29 mouse cellular contexts compared by ENCODE assay signal in the genomic region with DNA sequence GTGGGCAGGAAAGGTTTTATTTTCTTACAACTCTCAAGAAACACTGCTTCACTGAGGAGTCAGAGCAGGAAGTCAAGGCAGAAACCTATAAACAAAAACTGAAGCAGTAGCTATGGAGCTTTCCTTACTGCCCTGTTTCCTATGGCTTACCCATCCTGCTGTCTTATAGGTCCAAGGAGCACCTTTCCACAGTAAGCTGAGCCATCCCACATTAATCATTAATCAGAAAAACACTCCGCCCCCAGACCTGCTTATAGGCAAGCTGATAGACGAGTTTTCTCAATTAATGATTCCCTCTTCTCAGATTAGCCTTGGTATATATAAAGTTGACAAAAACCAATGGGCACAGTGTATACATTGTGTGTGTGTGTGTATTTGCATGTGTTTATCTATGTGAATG.
DNase-seq lines count a peak whose midpoint lies in the region; ATAC-seq and TF ChIP-seq lines count a peak whose summit lies in the region.
"Had no signal": no experiment of that assay in that cellular context is flagged by ENCODE, and none has a peak within 500 bp of the region (broad histone marks: within the 10 kb centered on the region; RNA-seq: fewer than 3 reads in every experiment).

No protein-coding gene starts in this region.

- WGBS in intestine, embryonic 14.5 days = 69% methylated on average over 2 of the region's 2 CpGs
- 41% methylated on average over 2 of the region's 2 CpGs for WGBS in intestine, postnatal 0 days
- WGBS in kidney, embryonic 16.5 days = 62% methylated on average over 2 of the region's 2 CpGs
- WGBS in kidney, embryonic 14.5 days = 68% methylated on average over 2 of the region's 2 CpGs
- WGBS in intestine, embryonic 15.5 days = 64% methylated on average over 2 of the region's 2 CpGs

- no peak overlapping the region for H3K27ac ChIP-seq in intestine, embryonic 14.5 days (ENCODE audit: low read depth)
- no peak overlapping the region for H3K27ac ChIP-seq in intestine, postnatal 0 days (ENCODE audit: low read depth, low read length)
- no peak overlapping the region for H3K27ac ChIP-seq in kidney, embryonic 16.5 days (ENCODE audit: low read length)
- H3K27ac ChIP-seq in kidney, embryonic 14.5 days (ENCODE audit: low read depth, low read length) = no peak overlapping the region
- H3K27ac ChIP-seq in intestine, embryonic 15.5 days = no peak overlapping the region
- H3K27ac ChIP-seq: embryonic facial prominence, embryonic 13.5 days; embryonic facial prominence, embryonic 15.5 days; forebrain, embryonic 10.5 days; forebrain, embryonic 12.5 days had no signal

- no peak overlapping the region for H3K4me2 ChIP-seq in intestine, embryonic 14.5 days (ENCODE audit: low read length)
- no peak overlapping the region for H3K4me2 ChIP-seq in intestine, postnatal 0 days (replicated peaks; ENCODE audit: low read depth)
- no peak overlapping the region for H3K4me2 ChIP-seq in kidney, embryonic 16.5 days (replicated peaks; ENCODE audit: low read depth, low read length)
- H3K4me2 ChIP-seq in kidney, embryonic 14.5 days (replicated peaks; ENCODE audit: low read depth, low read length) = no peak overlapping the region
- no peak overlapping the region for H3K4me2 ChIP-seq in intestine, embryonic 15.5 days (replicated peaks)
- H3K4me2 ChIP-seq: embryonic facial prominence, embryonic 13.5 days; embryonic facial prominence, embryonic 15.5 days; forebrain, embryonic 12.5 days had no signal

- H3K4me3 ChIP-seq in intestine, embryonic 14.5 days (ENCODE audit: low read depth, low read length) = no peak overlapping the region
- no peak overlapping the region for H3K4me3 ChIP-seq in intestine, postnatal 0 days (ENCODE audit: low read depth, low read length)
- H3K4me3 ChIP-seq in kidney, embryonic 16.5 days (ENCODE audit: low read length) = no peak overlapping the region
- H3K4me3 ChIP-seq in kidney, embryonic 14.5 days (ENCODE audit: low read length) = no peak overlapping the region
- H3K4me3 ChIP-seq in intestine, embryonic 15.5 days (replicated peaks) = no peak overlapping the region
- H3K4me3 ChIP-seq: embryonic facial prominence, embryonic 13.5 days; embryonic facial prominence, embryonic 15.5 days; erythroblast, embryonic 14.5 days; forebrain, embryonic 10.5 days; forebrain, embryonic 12.5 days had no signal

- TF ChIP-seq CTCF in intestine, postnatal 0 days (IDR thresholded peaks at IDR 0.05; ENCODE audit: low read depth) = no peak

- no peak for DNase-seq in intestine, embryonic 14.5 days (ENCODE audit: low spot score)
- DNase-seq in kidney, postnatal 14 days = peak; percentile 2
- DNase-seq in kidney, postnatal 25 days = no peak
- no peak for DNase-seq in T-cell, adult 2 months (ENCODE audit: low spot score)
- DNase-seq: adrenal gland, adult 2 months; adrenal gland, postnatal 10 days; adrenal gland, postnatal 25 days; B cell, adult 2 months; cerebellum, adult 11 months; cerebellum, adult 18-20 months; cerebellum, adult 8-10 months; cerebellum, adult 9-11 months; cerebellum, postnatal 14 days; cerebellum, postnatal 36 days; embryo, embryonic 11 days had no signal

- H3K36me3 ChIP-seq in intestine, embryonic 14.5 days (ENCODE audit: control insufficient read depth, insufficient read depth, low read length) = no peaks in the 10 kb centered on the region
- H3K36me3 ChIP-seq in intestine, postnatal 0 days (ENCODE audit: control insufficient read depth, insufficient read depth) = no peaks in the 10 kb centered on the region
- H3K36me3 ChIP-seq in kidney, embryonic 16.5 days (ENCODE audit: insufficient read depth, low read length) = no peaks in the 10 kb centered on the region
- H3K36me3 ChIP-seq in kidney, embryonic 14.5 days (ENCODE audit: control insufficient read depth, insufficient read depth, low read length) = no peaks in the 10 kb centered on the region
- no peaks in the 10 kb centered on the region for H3K36me3 ChIP-seq in intestine, embryonic 15.5 days
- H3K36me3 ChIP-seq: embryonic facial prominence, embryonic 13.5 days; embryonic facial prominence, embryonic 15.5 days; forebrain, embryonic 10.5 days; forebrain, embryonic 12.5 days; G1E had no signal

- H3K9me3 ChIP-seq in intestine, embryonic 14.5 days (ENCODE audit: control insufficient read depth, low read length) = no peaks in the 10 kb centered on the region
- no peaks in the 10 kb centered on the region for H3K9me3 ChIP-seq in intestine, postnatal 0 days (ENCODE audit: control insufficient read depth)
- no peaks in the 10 kb centered on the region for H3K9me3 ChIP-seq in kidney, embryonic 16.5 days (ENCODE audit: low read length)
- no peaks in the 10 kb centered on the region for H3K9me3 ChIP-seq in kidney, embryonic 14.5 days (ENCODE audit: control insufficient read depth, low read length)
- no peaks in the 10 kb centered on the region for H3K9me3 ChIP-seq in intestine, embryonic 15.5 days
- H3K9me3 ChIP-seq: embryonic facial prominence, embryonic 13.5 days; embryonic facial prominence, embryonic 15.5 days; forebrain, embryonic 10.5 days; forebrain, embryonic 12.5 days; G1E had no signal

- no peaks in the 10 kb centered on the region for H3K27me3 ChIP-seq in intestine, embryonic 14.5 days (replicated peaks; ENCODE audit: control insufficient read depth, insufficient read depth, low read length)
- H3K27me3 ChIP-seq in intestine, postnatal 0 days (replicated peaks; ENCODE audit: control insufficient read depth, insufficient read depth, low read length) = no peaks in the 10 kb centered on the region
- H3K27me3 ChIP-seq in kidney, embryonic 16.5 days (ENCODE audit: insufficient read depth, low read length) = no peaks in the 10 kb centered on the region
- no peaks in the 10 kb centered on the region for H3K27me3 ChIP-seq in kidney, embryonic 14.5 days (ENCODE audit: control insufficient read depth, insufficient read depth, low read length)
- no peaks in the 10 kb centered on the region for H3K27me3 ChIP-seq in intestine, embryonic 15.5 days (replicated peaks)
- H3K27me3 ChIP-seq: CH12.LX; embryonic facial prominence, embryonic 13.5 days; embryonic facial prominence, embryonic 15.5 days; forebrain, embryonic 12.5 days; Patski had no signal

- 0 out of 2 replicates have a peak, but pooled peaks have one; percentile 62 for ATAC-seq in intestine, embryonic 14.5 days (replicated peaks; ENCODE audit: low FRiP score, low TSS enrichment, low read depth)
- ATAC-seq in intestine, postnatal 0 days = no peak
- peak; percentile 79; the same call in 1 of the 2 replicates for ATAC-seq in kidney, embryonic 16.5 days (ENCODE audit: low FRiP score, low TSS enrichment)
- no peak for ATAC-seq in kidney, embryonic 14.5 days (ENCODE audit: low FRiP score, low TSS enrichment)
- ATAC-seq in intestine, embryonic 15.5 days = peak; percentile 86
- ATAC-seq: CD4-positive, CD25-positive, alpha-beta regulatory T cell, adult 4 months; forebrain, embryonic 14.5 days; Patski had no signal

- no peaks in the 10 kb centered on the region for H3K4me1 ChIP-seq in intestine, embryonic 14.5 days (replicated peaks; ENCODE audit: control insufficient read depth, insufficient read depth, low read length)
- no peaks in the 10 kb centered on the region for H3K4me1 ChIP-seq in intestine, postnatal 0 days (replicated peaks; ENCODE audit: control insufficient read depth, insufficient read depth, low read length)
- no peaks in the 10 kb centered on the region for H3K4me1 ChIP-seq in kidney, embryonic 16.5 days (ENCODE audit: insufficient read depth, low read length)
- H3K4me1 ChIP-seq in kidney, embryonic 14.5 days (ENCODE audit: control insufficient read depth, insufficient read depth, low read length) = no peaks in the 10 kb centered on the region
- no peaks in the 10 kb centered on the region for H3K4me1 ChIP-seq in intestine, embryonic 15.5 days (replicated peaks)
- H3K4me1 ChIP-seq: embryonic facial prominence, embryonic 13.5 days; embryonic facial prominence, embryonic 15.5 days; forebrain, embryonic 10.5 days; forebrain, embryonic 12.5 days had no signal

- no peak overlapping the region for H3K9ac ChIP-seq in intestine, embryonic 14.5 days (ENCODE audit: low read length)
- H3K9ac ChIP-seq in intestine, postnatal 0 days (ENCODE audit: low read depth, low read length) = no peak overlapping the region
- no peak overlapping the region for H3K9ac ChIP-seq in kidney, embryonic 16.5 days (replicated peaks; ENCODE audit: low read length)
- H3K9ac ChIP-seq in kidney, embryonic 14.5 days (ENCODE audit: low read depth, low read length) = no peak overlapping the region
- no peak overlapping the region for H3K9ac ChIP-seq in intestine, embryonic 15.5 days
- H3K9ac ChIP-seq: embryonic facial prominence, embryonic 13.5 days; embryonic facial prominence, embryonic 15.5 days; forebrain, embryonic 12.5 days had no signal

Comparison
In these comparisons a context has a peak if more than half of its experiments do, and no peak if none do; other contexts are left out.
1. ATAC-seq: peak in intestine, embryonic 14.5 days (single experiment), kidney, embryonic 16.5 days (single experiment) and intestine, embryonic 15.5 days (single experiment); none in intestine, postnatal 0 days (single experiment) and kidney, embryonic 14.5 days (single experiment).